Mouse (Mus musculus) duodenum, adult 2 months (tissue): ENCODE data around the gene Cenpo. TPM values are rescaled to one million over a fixed set of nuclear protein-coding genes. Genes with fewer than 3 reads are reported as not detected.

ENCODE experiments used
- polyA plus RNA-seq: library from polyadenylated mRNA; depleted of rRNA; stranded (reverse); fragments of >200 nt; gene quantifications from 2 replicates; pipeline ENCODE4 v1.2.3, GENCODE M21; 2012; ENCODE audit warnings: low replicate concordance; rRNA removed

The Cenpo gene
- polyA plus RNA-seq, result 4.1 and 6.7 TPM in 2 replicates

DNA sequence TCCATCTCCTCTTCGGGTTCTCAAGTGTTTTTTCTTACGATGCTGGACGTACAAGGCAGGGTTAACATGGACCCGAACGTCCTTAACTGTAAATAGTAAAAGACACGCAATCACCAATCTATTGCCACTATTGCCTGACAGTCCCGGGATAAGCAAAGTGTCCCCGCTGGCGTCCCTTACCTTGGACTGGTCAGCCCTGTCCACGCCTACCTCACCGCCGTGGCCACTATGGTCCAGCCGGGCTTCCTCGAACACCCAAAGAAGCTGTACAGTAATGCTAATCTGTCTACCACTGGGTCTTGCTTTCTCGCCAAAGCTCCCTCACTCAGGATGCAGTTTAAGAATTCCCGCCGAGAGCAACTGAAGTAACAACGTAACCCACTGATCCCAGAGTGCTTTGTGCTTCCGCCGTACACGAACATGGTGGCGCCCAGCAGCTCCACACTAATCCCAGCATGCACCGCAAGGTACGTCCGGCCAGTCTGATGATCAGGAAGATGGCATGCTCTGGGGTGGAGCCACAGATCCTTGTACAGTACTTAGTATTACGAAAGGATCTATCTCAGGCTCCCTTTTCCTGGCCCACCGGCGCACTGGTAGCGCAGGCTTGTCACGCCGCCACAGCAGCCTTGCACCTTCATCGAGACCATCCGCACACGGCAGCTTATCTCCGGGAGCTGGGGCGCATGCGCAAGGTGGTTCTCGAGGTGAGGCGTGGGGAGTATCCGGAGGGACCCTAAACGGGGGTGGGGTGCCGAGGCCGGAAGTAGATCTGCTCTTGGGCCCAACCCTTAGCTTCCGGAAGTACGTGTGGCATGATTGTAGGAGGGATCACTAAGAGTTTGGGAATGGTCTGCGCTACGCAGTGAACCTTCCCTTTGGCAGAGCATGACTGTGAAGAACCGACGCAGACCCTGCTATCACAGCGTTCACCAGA lies at the start of gene Cenpo, which contains the start of gene Ptrhd1:
Gene Cenpo (minus strand): TSS at position 723 of the 937 bp plus-strand sequence.
Gene Ptrhd1 (plus strand): TSS at position 456 of the 937 bp plus-strand sequence.

Other genes with a start within 250 kb of the Cenpo start
- gene Efr3b, start 195.4 kb downstream of the Cenpo start, polyA plus RNA-seq, result 12.6 and 13.4 TPM in 2 replicates
- gene Dnajc27, start 151.7 kb downstream of the Cenpo start, polyA plus RNA-seq, result 1.2 and 1.9 TPM in 2 replicates
- 2.1 TPM in 2 replicates for gene Adcy3, start 101.2 kb downstream of the Cenpo start, polyA plus RNA-seq
- 2.9 and 3.5 TPM in 2 replicates for gene Ptrhd1, start 267 bp downstream of the Cenpo start, polyA plus RNA-seq
- gene Ncoa1, start 242.9 kb upstream of the Cenpo start, polyA plus RNA-seq, result 7.7 and 11.9 TPM in 2 replicates